27 mouse cellular contexts compared by ENCODE assay signal in the genomic region with DNA sequence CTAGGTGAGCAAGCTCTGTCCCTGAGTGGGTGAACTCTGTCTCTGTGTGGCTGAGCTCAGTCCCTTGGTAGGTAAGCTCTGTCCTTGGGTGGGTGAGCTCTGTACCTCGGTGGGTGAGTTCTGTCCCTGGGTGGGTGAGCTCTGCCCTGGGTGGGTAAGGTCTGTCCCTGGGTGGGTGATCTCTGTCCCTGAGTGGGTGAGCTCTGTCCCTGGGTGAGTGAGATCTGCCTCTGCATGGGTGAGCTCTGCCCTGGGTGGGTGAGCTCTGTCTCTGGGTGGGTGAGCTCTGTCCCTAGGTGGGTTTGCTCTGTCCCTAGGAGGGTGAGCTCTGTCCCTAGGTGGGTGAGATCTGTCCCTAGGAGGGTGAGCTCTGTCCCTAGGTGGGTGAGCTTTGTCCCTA.
DNase-seq lines count a peak whose midpoint lies in the region; ATAC-seq and TF ChIP-seq lines count a peak whose summit lies in the region.
"Had no signal": no experiment of that assay in that cellular context is flagged by ENCODE, and none has a peak within 500 bp of the region (broad histone marks: within the 10 kb centered on the region; RNA-seq: fewer than 3 reads in every experiment).

No protein-coding gene starts in this region.

- H3K4me1 ChIP-seq in heart, embryonic 10.5 days, result 0 out of 2 replicates have a peak, but pooled peaks cover 9% of the 10 kb centered on the region
- H3K4me1 ChIP-seq in heart, adult 2 months (ENCODE audit: control insufficient read depth, insufficient read depth, low read length), result no peaks in the 10 kb centered on the region
- peaks cover 19% of the 10 kb centered on the region for H3K4me1 ChIP-seq in kidney, embryonic 15.5 days
- no peaks in the 10 kb centered on the region for H3K4me1 ChIP-seq in midbrain, embryonic 13.5 days (replicated peaks)
- no peaks in the 10 kb centered on the region; the same call in 1 of the 2 replicates for H3K4me1 ChIP-seq in midbrain, embryonic 15.5 days
- H3K4me1 ChIP-seq: heart, embryonic 12.5 days; heart, embryonic 15.5 days had no signal

- H3K79me2 ChIP-seq in heart, adult 2 months (replicated peaks; ENCODE audit: control insufficient read depth, insufficient read depth, low read length), result 0 out of 2 replicates have a peak, but pooled peaks cover 2% of the 10 kb centered on the region

- TF ChIP-seq POLR2A in heart, adult 2 months (IDR thresholded peaks at IDR 0.05; ENCODE audit: insufficient read depth, low read depth, low read length), result no peak

- intact Hi-C loops in heart, adult 2 months (cut with DNase I), result no loop called here

- H3K9me3 ChIP-seq in heart, embryonic 10.5 days, result no peaks in the 10 kb centered on the region
- no peaks in the 10 kb centered on the region for H3K9me3 ChIP-seq in kidney, embryonic 15.5 days (replicated peaks)
- no peaks in the 10 kb centered on the region for H3K9me3 ChIP-seq in midbrain, embryonic 13.5 days
- H3K9me3 ChIP-seq in midbrain, embryonic 15.5 days, result peaks cover 6% of the 10 kb centered on the region; the same call in 1 of the 2 replicates
- H3K9me3 ChIP-seq: embryonic facial prominence, embryonic 12.5 days; embryonic facial prominence, embryonic 15.5 days; G1E; heart, embryonic 12.5 days; heart, embryonic 15.5 days; hindbrain, embryonic 12.5 days had no signal

- H3K36me3 ChIP-seq in heart, embryonic 10.5 days, result no peaks in the 10 kb centered on the region
- no peaks in the 10 kb centered on the region for H3K36me3 ChIP-seq in heart, adult 2 months (ENCODE audit: control insufficient read depth, insufficient read depth, low read length)
- no peaks in the 10 kb centered on the region for H3K36me3 ChIP-seq in kidney, embryonic 15.5 days
- 0 out of 2 replicates have a peak, but pooled peaks cover 3% of the 10 kb centered on the region for H3K36me3 ChIP-seq in midbrain, embryonic 13.5 days
- no peaks in the 10 kb centered on the region for H3K36me3 ChIP-seq in midbrain, embryonic 15.5 days (replicated peaks)
- H3K36me3 ChIP-seq: embryonic facial prominence, embryonic 12.5 days; embryonic facial prominence, embryonic 15.5 days; G1E; heart, embryonic 12.5 days; heart, embryonic 15.5 days; hindbrain, embryonic 12.5 days had no signal

- H3K27ac ChIP-seq in heart, embryonic 10.5 days, result no peak overlapping the region
- H3K27ac ChIP-seq in heart, adult 2 months, result no peak overlapping the region
- no peak overlapping the region for H3K27ac ChIP-seq in kidney, embryonic 15.5 days
- H3K27ac ChIP-seq in midbrain, embryonic 13.5 days, result no peak overlapping the region
- no peak overlapping the region for H3K27ac ChIP-seq in midbrain, embryonic 15.5 days
- H3K27ac ChIP-seq: embryonic facial prominence, embryonic 12.5 days; embryonic facial prominence, embryonic 15.5 days; gastrocnemius, adult 2 months; heart, embryonic 15.5 days; hindbrain, embryonic 12.5 days had no signal

- TF ChIP-seq CTCF in heart, adult 2 months (IDR thresholded peaks at IDR 0.05), result no peak

- TF ChIP-seq EP300 in heart, adult 2 months (IDR thresholded peaks at IDR 0.05; ENCODE audit: insufficient read depth, low read depth, low read length), result no peak

- H3K9ac ChIP-seq in heart, adult 2 months (ENCODE audit: low read depth, low read length), result no peak overlapping the region
- H3K9ac ChIP-seq in kidney, embryonic 15.5 days, result no peak overlapping the region
- no peak overlapping the region for H3K9ac ChIP-seq in midbrain, embryonic 13.5 days (replicated peaks)
- H3K9ac ChIP-seq in midbrain, embryonic 15.5 days, result no peak overlapping the region
- H3K9ac ChIP-seq: embryonic facial prominence, embryonic 12.5 days; embryonic facial prominence, embryonic 15.5 days; forebrain, postnatal 0 days; heart, embryonic 12.5 days; heart, embryonic 15.5 days; hindbrain, embryonic 12.5 days had no signal

- 0 out of 2 replicates have a peak, but pooled peaks have one; percentile 40 for ATAC-seq in kidney, embryonic 15.5 days (replicated peaks; ENCODE audit: low FRiP score)
- ATAC-seq in midbrain, embryonic 13.5 days, result peak; percentile 27; the same call in 1 of the 2 replicates
- ATAC-seq in midbrain, embryonic 15.5 days (replicated peaks), result no peak
- ATAC-seq: forebrain, embryonic 14.5 days; forebrain, postnatal 0 days; intestine, postnatal 0 days had no signal

- no peak overlapping the region for H3K4me3 ChIP-seq in heart, embryonic 10.5 days
- no peak overlapping the region for H3K4me3 ChIP-seq in heart, adult 2 months
- H3K4me3 ChIP-seq in kidney, embryonic 15.5 days (replicated peaks), result no peak overlapping the region
- no peak overlapping the region for H3K4me3 ChIP-seq in midbrain, embryonic 13.5 days (replicated peaks)
- no peak overlapping the region for H3K4me3 ChIP-seq in midbrain, embryonic 15.5 days
- H3K4me3 ChIP-seq: embryonic facial prominence, embryonic 12.5 days; embryonic facial prominence, embryonic 15.5 days; gastrocnemius, adult 2 months; heart, embryonic 12.5 days; heart, embryonic 15.5 days; hindbrain, embryonic 12.5 days had no signal

- no peaks in the 10 kb centered on the region for H3K27me3 ChIP-seq in heart, embryonic 10.5 days (ENCODE audit: insufficient read depth, poor library complexity, severe bottlenecking)
- H3K27me3 ChIP-seq in heart, adult 2 months (ENCODE audit: control insufficient read depth, insufficient read depth, low read length), result no peaks in the 10 kb centered on the region
- no peaks in the 10 kb centered on the region for H3K27me3 ChIP-seq in kidney, embryonic 15.5 days
- H3K27me3 ChIP-seq in midbrain, embryonic 13.5 days, result no peaks in the 10 kb centered on the region
- H3K27me3 ChIP-seq in midbrain, embryonic 15.5 days (replicated peaks), result no peaks in the 10 kb centered on the region
- H3K27me3 ChIP-seq: CH12.LX; embryonic facial prominence, embryonic 12.5 days; embryonic facial prominence, embryonic 15.5 days; heart, embryonic 12.5 days; heart, embryonic 15.5 days; hindbrain, embryonic 12.5 days had no signal

- DNase-seq in heart, embryonic 10.5 days (ENCODE audit: low spot score), result peak; percentile 52
- no peak for DNase-seq in heart, adult 2 months
- DNase-seq in kidney, postnatal 14 days, result no peak
- DNase-seq: adrenal gland, adult 2 months; adrenal gland, postnatal 14 days; B cell, adult 2 months; cerebellum, adult 11 months; cerebellum, adult 2 months; cerebellum, adult 9-11 months; cerebellum, postnatal 25 days; forebrain, postnatal 0 days; gastrocnemius, adult 2 months; gastrocnemius, postnatal 14 days; heart, postnatal 10 days; heart, postnatal 4 days had no signal

- WGBS in heart, embryonic 10.5 days, result 90% methylated on average over 1 of the region's 1 CpGs
- 85% methylated on average over 1 of the region's 1 CpGs for WGBS in heart, adult 2 months
- 100% methylated on average over 1 of the region's 1 CpGs for WGBS in kidney, embryonic 15.5 days
- WGBS in midbrain, embryonic 13.5 days, result 84% methylated on average over 1 of the region's 1 CpGs
- WGBS in midbrain, embryonic 15.5 days, result 100% methylated on average over 1 of the region's 1 CpGs

- no peak overlapping the region for H3K4me2 ChIP-seq in kidney, embryonic 15.5 days
- no peak overlapping the region for H3K4me2 ChIP-seq in midbrain, embryonic 13.5 days (replicated peaks)
- H3K4me2 ChIP-seq in midbrain, embryonic 15.5 days, result no peak overlapping the region
- H3K4me2 ChIP-seq: embryonic facial prominence, embryonic 12.5 days; embryonic facial prominence, embryonic 15.5 days; heart, embryonic 12.5 days; heart, embryonic 15.5 days; hindbrain, embryonic 12.5 days had no signal
